Mouse (Mus musculus) heart, adult 2 months (tissue): ENCODE results near the gene Spata33. TPM values are rescaled to one million over a fixed set of nuclear protein-coding genes. Genes with fewer than 3 reads are reported as not detected.

Experiments used
- DNase-seq, 2 experiments: peaks; one replicate each; pipeline ENCODE4 v3.0.0; 2021
- H3K27ac ChIP-seq: fragments of 200-600 bp; 2 replicates; pipeline ENCODE4 v1.8.1; 2022
- H3K27me3 ChIP-seq: fragments of 200-500 bp; 2 replicates; pipeline ENCODE4 v1.6.1; 2012; ENCODE audit warnings: mild to moderate bottlenecking, low read length, inconsistent platforms, mixed read lengths; ENCODE audit not compliant: control insufficient read depth, insufficient read depth
- H3K36me3 ChIP-seq: fragments of 200-500 bp; 2 replicates; pipeline ENCODE4 v1.6.1; 2012; ENCODE audit warnings: low read length, inconsistent platforms; ENCODE audit not compliant: control insufficient read depth, insufficient read depth
- H3K4me1 ChIP-seq: fragments of 200-500 bp; 2 replicates; pipeline ENCODE4 v1.6.1; 2011; ENCODE audit warnings: low read length; ENCODE audit not compliant: control insufficient read depth, insufficient read depth
- H3K4me3 ChIP-seq: fragments of 200-600 bp; 2 replicates; pipeline ENCODE4 v1.8.1; 2022
- H3K79me2 ChIP-seq: fragments of 200-500 bp; replicated peaks from 2 replicates; pipeline ENCODE4 v1.6.1; 2012; ENCODE audit warnings: mild to moderate bottlenecking, inconsistent platforms, low read length, moderate library complexity, mixed read lengths; ENCODE audit not compliant: control insufficient read depth, insufficient read depth
- H3K9ac ChIP-seq: fragments of 200-500 bp; 2 replicates; pipeline ENCODE4 v1.6.1; 2012; ENCODE audit warnings: low read depth, mild to moderate bottlenecking, control low read depth, inconsistent platforms, low read length, mixed read lengths
- CTCF ChIP-seq: fragments of 200-600 bp; IDR thresholded peaks from 2 replicates; pipeline ENCODE4 v1.8.1; 2022; ENCODE audit warnings: antibody characterized with exemption, mild to moderate bottlenecking, moderate library complexity
- EP300 ChIP-seq: fragments of 200-500 bp; IDR thresholded peaks from 2 replicates; pipeline ENCODE4 v1.6.1; 2011; ENCODE audit warnings: low read depth, low read length, control low read depth; ENCODE audit not compliant: insufficient read depth
- POLR2A ChIP-seq: fragments of 200-500 bp; IDR thresholded peaks from 2 replicates; pipeline ENCODE4 v1.6.1; 2011; ENCODE audit warnings: mild to moderate bottlenecking, low read depth, low read length, control low read depth; ENCODE audit not compliant: insufficient read depth
- WGBS: fragments of 180-500 bp; shearing (Covaris S2); methylation state at CpG from one replicate; pipeline ENCODE4 v1.1.7; 2018; 5-methylcytosine and 5-hydroxymethylcytosine counted together
- intact Hi-C: fragments of 180-260 bp; cut with DNase I; formaldehyde crosslinking; loops from one replicate; pipeline ENCODE4 v1.15.1; 2025
- long read RNA-seq: library from polyadenylated mRNA; stranded (forward); transcript quantifications from one replicate; pipeline ENCODE4 v2.0.0, GENCODE M21; 2021
- polyA plus RNA-seq: library from polyadenylated mRNA; depleted of rRNA; stranded (reverse); fragments of >200 nt; gene quantifications from 2 replicates; pipeline ENCODE4 v1.2.3, GENCODE M21; 2012; rRNA removed
- total RNA-seq, 2 experiments: library from RNA; stranded (reverse); gene quantifications; 2 replicates each; pipeline ENCODE4 v1.2.3; 2021

The Spata33 gene
- total RNA-seq = 10 to 100 TPM; 25.6 to 29.4 TPM
- 16.2 and 16.4 TPM in 2 replicates for polyA plus RNA-seq
- long read RNA-seq, transcript Spata33-206 (2 exons, 569 nt) = major isoform, 8 of 11 reads
- long read RNA-seq, partial matches to known transcripts = 0 of 11 reads
- long read RNA-seq, other reads (novel, unspliced or antisense) = 0 of 11 reads

- H3K4me3 ChIP-seq = peak within 1 kb of the TSS; percentile 82
- H3K79me2 ChIP-seq = no peaks in the 10 kb centered on the region
- H3K4me1 ChIP-seq = peaks cover 3% of the 10 kb centered on the region; the same call in 1 of the 2 replicates
- intact Hi-C loops = loop anchor here (2.0 to 10.0 kb wide), 3 partner anchors 42 to 738 kb away; partner anchors contain the start of genes Ctu2, Rnf166, Vps9d1 and Zfp276
- no peaks in the 10 kb centered on the region for H3K27me3 ChIP-seq
- H3K27ac ChIP-seq = peak within 1 kb of the TSS; percentile 93
- under 1% methylated on average over 76 of the region's 76 CpGs for WGBS
- H3K9ac ChIP-seq = peak within 1 kb of the TSS; percentile 90
- DNase-seq = peak; percentile 89 to 91
- H3K36me3 ChIP-seq = no peaks in the 10 kb centered on the region
- TF ChIP-seq POLR2A (peak; percentile 79), EP300 (0 out of 2 replicates have a peak, but pooled peaks have one; percentile 4), CTCF (peak; percentile 86)
Observed at GRCm38 (mm10) chr8:123212321-123213117, at the start of gene Spata33, which contains the start of gene Chmp1a. TSS of gene Spata33 (plus strand) at chr8:123212832. TSS of gene Chmp1a (minus strand) at chr8:123212763.

GRCm38 (mm10) chr8:123181391-123181790, 31.2 kb upstream of the Spata33 start:
- no peak overlapping the region for H3K4me3 ChIP-seq
- no peaks in the 10 kb centered on the region for H3K36me3 ChIP-seq
- no peaks in the 10 kb centered on the region for H3K79me2 ChIP-seq
- DNase-seq = peak; percentile 70 to 75
- intact Hi-C loops = no loop called here
- H3K4me1 ChIP-seq = no peaks in the 10 kb centered on the region; the same call in 1 of the 2 replicates
- H3K27me3 ChIP-seq = no peaks in the 10 kb centered on the region
- WGBS = 61% methylated on average over 3 of the region's 3 CpGs
- no peak overlapping the region for H3K27ac ChIP-seq
- 0 out of 2 replicates have a peak, but pooled peaks have one; percentile 58 for TF ChIP-seq EP300
- no peak for TF ChIP-seq CTCF
- TF ChIP-seq POLR2A = no peak
- no peak overlapping the region for H3K9ac ChIP-seq

GRCm38 (mm10) chr8:123185566-123186409, 26.8 kb upstream of the Spata33 start, which contains the start of gene Dpep1:
TSS of gene Dpep1 (plus strand) at chr8:123186242.
- Histone ChIP-seq H3K4me3 (peak within 1 kb of the TSS; percentile 18), H3K79me2 (no peaks in the 10 kb centered on the region), H3K36me3 (no peaks in the 10 kb centered on the region), H3K27ac (peak within 1 kb of the TSS; percentile 67), H3K27me3 (no peaks in the 10 kb centered on the region), H3K9ac (peak within 1 kb of the TSS; percentile 20), H3K4me1 (peaks cover 4% of the 10 kb centered on the region)
- WGBS = 48% methylated on average over 19 of the region's 19 CpGs
- no peak for TF ChIP-seq CTCF
- peak; percentile 36 for TF ChIP-seq POLR2A
- TF ChIP-seq EP300 = 0 out of 2 replicates have a peak, but pooled peaks have one; percentile 57
- intact Hi-C loops = loop anchor here (5.0 kb wide), 1 partner anchor 38 kb away; no protein-coding TSS in a partner anchor
- DNase-seq = peak; percentile 67 to 78

GRCm38 (mm10) chr8:123188006-123188405, 24.6 kb upstream of the Spata33 start:
- 76% methylated on average over 2 of the region's 2 CpGs for WGBS
- intact Hi-C loops = loop anchor here (5.0 kb wide), 1 partner anchor 41 kb away; no protein-coding TSS in a partner anchor

GRCm38 (mm10) chr8:123188841-123189240, 23.8 kb upstream of the Spata33 start:
- WGBS = 51% methylated on average over 7 of the region's 7 CpGs
- no peak overlapping the region for H3K9ac ChIP-seq
- H3K27me3 ChIP-seq = no peaks in the 10 kb centered on the region
- no peak overlapping the region for H3K4me3 ChIP-seq
- intact Hi-C loops = loop anchor here (5.0 kb wide), 1 partner anchor 42 kb away; no protein-coding TSS in a partner anchor
- no peak for TF ChIP-seq EP300
- no peak for TF ChIP-seq POLR2A
- no peak for TF ChIP-seq CTCF
- H3K36me3 ChIP-seq = no peaks in the 10 kb centered on the region
- H3K79me2 ChIP-seq = no peaks in the 10 kb centered on the region
- DNase-seq = peak in 1 of 2 experiments; percentile 22
- H3K4me1 ChIP-seq = peaks cover 4% of the 10 kb centered on the region
- H3K27ac ChIP-seq = no peak overlapping the region

More at GRCm38 (mm10) chr8:123188006-123188405, 24.6 kb upstream of the Spata33 start:
- no peak for DNase-seq
- no peaks in the 10 kb centered on the region for H3K27me3 ChIP-seq
- no peaks in the 10 kb centered on the region for H3K79me2 ChIP-seq
- no peak overlapping the region for H3K27ac ChIP-seq
- peaks cover 4% of the 10 kb centered on the region for H3K4me1 ChIP-seq
- TF ChIP-seq EP300 (no peak), POLR2A (no peak), CTCF (no peak)
- H3K36me3 ChIP-seq = no peaks in the 10 kb centered on the region
- no peak overlapping the region; the same call in 1 of the 2 replicates for H3K4me3 ChIP-seq
- H3K9ac ChIP-seq = no peak overlapping the region
